Mouse (Mus musculus) gonadal fat pad, adult 2 months (tissue): Measurements from ENCODE around the gene Scpep1. TPM values are rescaled to one million over a fixed set of nuclear protein-coding genes. Genes with fewer than 3 reads are reported as not detected.

Experiments
- DNase-seq: peaks from one replicate; pipeline ENCODE4 v3.0.0-alpha.2; 2012; ENCODE audit warnings: low read depth
- polyA plus RNA-seq: library from polyadenylated mRNA; depleted of rRNA; stranded (reverse); fragments of >200 nt; gene quantifications from 2 replicates; pipeline ENCODE4 v1.2.3, GENCODE M21; 2012

Scpep1 gene
- polyA plus RNA-seq, 1 experiment = 20.7 TPM

- DNase-seq = no peak
These were observed 18.8 kb upstream of the Scpep1 start for GRCm38 (mm10) chr11:88973776-88974701.

GRCm38 (mm10) chr11:88970202-88970732, 15.0 kb upstream of the Scpep1 start, which contains the start of gene Coil:
Gene Coil, plus strand, starts transcription at chr11:88970252.
- DNase-seq = no peak

- no peak for DNase-seq
These were observed 11.7 kb upstream of the Scpep1 start, which contains the start of gene Elobl for GRCm38 (mm10) chr11:88966881-88967361. Gene Elobl, minus strand, starts transcription at chr11:88966931.

- DNase-seq = no peak
These were observed 3.6 kb upstream of the Scpep1 start for GRCm38 (mm10) chr11:88958851-88959250.

- no peak for DNase-seq
These were observed 462 bp downstream of the Scpep1 start for GRCm38 (mm10) chr11:88954803-88955202.

GRCm38 (mm10) chr11:88953582-88953981, 1.7 kb downstream of the Scpep1 start:
- no peak for DNase-seq

- no peak for DNase-seq
These were observed 3.1 kb downstream of the Scpep1 start for GRCm38 (mm10) chr11:88952117-88952516.

GRCm38 (mm10) chr11:88951576-88951975, 3.7 kb downstream of the Scpep1 start:
- no peak for DNase-seq

GRCm38 (mm10) chr11:88950640-88951250, 4.5 kb downstream of the Scpep1 start:
- DNase-seq = no peak

- no peak for DNase-seq
These were observed 5.2 kb downstream of the Scpep1 start for GRCm38 (mm10) chr11:88949802-88950639.

GRCm38 (mm10) chr11:88948896-88949295, 6.4 kb downstream of the Scpep1 start:
- peak; percentile 88 for DNase-seq

GRCm38 (mm10) chr11:88945971-88946585, 9.2 kb downstream of the Scpep1 start:
- no peak for DNase-seq

- no peak for DNase-seq
These were observed 13.8 kb downstream of the Scpep1 start for GRCm38 (mm10) chr11:88941489-88941888.

- DNase-seq = no peak
These were observed 15.6 kb downstream of the Scpep1 start for GRCm38 (mm10) chr11:88939634-88940033.

- no peak for DNase-seq
These were observed 16.5 kb downstream of the Scpep1 start for GRCm38 (mm10) chr11:88938770-88939169.

- DNase-seq = no peak
These were observed 17.4 kb downstream of the Scpep1 start for GRCm38 (mm10) chr11:88937886-88938285.

- DNase-seq = no peak
These were observed 20.9 kb downstream of the Scpep1 start for GRCm38 (mm10) chr11:88934089-88935000.

GRCm38 (mm10) chr11:88933030-88933429, 22.2 kb downstream of the Scpep1 start:
- DNase-seq = no peak

- DNase-seq = no peak
These were observed 23.4 kb downstream of the Scpep1 start for GRCm38 (mm10) chr11:88931692-88932530.
